Mouse (Mus musculus) intestine, postnatal 0 days (tissue): ENCODE results near the gene Grik4. TPM values are rescaled to one million over a fixed set of nuclear protein-coding genes. Genes with fewer than 3 reads are reported as not detected.

Source experiments
- ATAC-seq: fragments of 200-750 bp; cut with Nextera tagmentation; 2 replicates; pipeline ENCODE4 v1.8.0; 2017; ENCODE audit warnings: mild to moderate bottlenecking, moderate TSS enrichment, moderate library complexity
- H3K27ac ChIP-seq: fragments of 300-500 bp; sonication (generic); 2 replicates; pipeline ENCODE4 v1.5.1; 2014; ENCODE audit warnings: mild to moderate bottlenecking, low read depth, low read length, moderate library complexity
- H3K27me3 ChIP-seq: fragments of 300-500 bp; sonication (generic); replicated peaks from 2 replicates; pipeline ENCODE4 v1.6.1; 2014; ENCODE audit warnings: low read length, mixed read lengths; ENCODE audit not compliant: control insufficient read depth, insufficient read depth
- H3K36me3 ChIP-seq: fragments of 300-500 bp; sonication (generic); 2 replicates; pipeline ENCODE4 v1.6.1; 2014; ENCODE audit warnings: mild to moderate bottlenecking, moderate library complexity; ENCODE audit not compliant: control insufficient read depth, insufficient read depth
- H3K4me1 ChIP-seq: fragments of 300-500 bp; sonication (generic); replicated peaks from 2 replicates; pipeline ENCODE4 v1.6.1; 2014; ENCODE audit warnings: antibody characterized with exemption, low read length, mixed read lengths; ENCODE audit not compliant: control insufficient read depth, insufficient read depth
- H3K4me2 ChIP-seq: fragments of 300-500 bp; sonication (generic); replicated peaks from 2 replicates; pipeline ENCODE4 v1.6.1; 2014; ENCODE audit warnings: low read depth, mild to moderate bottlenecking, moderate library complexity
- H3K4me3 ChIP-seq: fragments of 300-500 bp; sonication (generic); 2 replicates; pipeline ENCODE4 v1.5.1; 2014; ENCODE audit warnings: low read depth, low read length
- H3K9ac ChIP-seq: fragments of 300-500 bp; sonication (generic); 2 replicates; pipeline ENCODE4 v1.6.1; 2014; ENCODE audit warnings: mild to moderate bottlenecking, low read depth, low read length
- H3K9me3 ChIP-seq: fragments of 300-500 bp; sonication (generic); 2 replicates; pipeline ENCODE4 v1.6.1; 2016; ENCODE audit warnings: mixed run types; ENCODE audit not compliant: control insufficient read depth
- CTCF ChIP-seq: sonication (generic); IDR thresholded peaks from 2 replicates; pipeline ENCODE4 v1.5.1; 2016; ENCODE audit warnings: low read depth, mild to moderate bottlenecking, control low read depth, antibody characterized with exemption, moderate library complexity
- WGBS: fragments of 180-500 bp; shearing (Covaris S2); extraction: QIAGEN DNeasy Blood & Tissue Kit; methylation state at CpG from one replicate; pipeline ENCODE4 v1.1.7; 2014; 5-methylcytosine and 5-hydroxymethylcytosine counted together
- polyA plus RNA-seq: library from polyadenylated mRNA; unstranded; fragments of >200 nt; fragmentation: Nextera tagmentation; extraction: Ambion mirVana; gene quantifications from 2 replicates; pipeline ENCODE4 v1.2.1, GENCODE M21; 2015

The Grik4 gene
- polyA plus RNA-seq, 1 experiment from 2014 or later: 0.68 TPM

DNA sequence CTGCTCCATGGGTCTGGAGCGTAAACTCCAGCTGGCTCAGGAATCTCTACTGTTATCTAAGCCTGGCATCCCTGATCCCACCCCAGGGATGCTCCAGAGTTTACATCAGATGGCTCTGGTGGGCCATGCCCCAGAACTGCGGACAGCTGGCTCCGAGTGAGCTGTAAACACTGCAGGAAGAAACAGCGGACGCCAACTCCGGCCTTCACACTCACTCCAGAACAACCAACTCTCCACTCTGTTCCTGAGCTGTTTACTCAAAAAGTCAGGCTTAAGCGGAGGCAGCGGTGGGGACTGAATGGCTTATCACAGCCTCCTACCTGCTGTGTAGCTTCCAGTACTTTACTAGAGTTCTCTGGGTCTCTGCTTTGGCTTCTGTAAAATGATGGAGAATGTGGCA is 150.7 kb downstream of the Grik4 start:
- 69% methylated on average over 8 of the region's 8 CpGs for WGBS
- TF ChIP-seq CTCF: no peak
- no peak overlapping the region for H3K4me2 ChIP-seq
- no peaks in the 10 kb centered on the region for H3K27me3 ChIP-seq
- no peak overlapping the region for H3K27ac ChIP-seq
- H3K9ac ChIP-seq: no peak overlapping the region
- ATAC-seq: no peak
- H3K4me1 ChIP-seq: peaks cover 8% of the 10 kb centered on the region; the same call in 1 of the 2 replicates
- no peaks in the 10 kb centered on the region for H3K36me3 ChIP-seq
- no peaks in the 10 kb centered on the region for H3K9me3 ChIP-seq
- no peak overlapping the region for H3K4me3 ChIP-seq

DNA sequence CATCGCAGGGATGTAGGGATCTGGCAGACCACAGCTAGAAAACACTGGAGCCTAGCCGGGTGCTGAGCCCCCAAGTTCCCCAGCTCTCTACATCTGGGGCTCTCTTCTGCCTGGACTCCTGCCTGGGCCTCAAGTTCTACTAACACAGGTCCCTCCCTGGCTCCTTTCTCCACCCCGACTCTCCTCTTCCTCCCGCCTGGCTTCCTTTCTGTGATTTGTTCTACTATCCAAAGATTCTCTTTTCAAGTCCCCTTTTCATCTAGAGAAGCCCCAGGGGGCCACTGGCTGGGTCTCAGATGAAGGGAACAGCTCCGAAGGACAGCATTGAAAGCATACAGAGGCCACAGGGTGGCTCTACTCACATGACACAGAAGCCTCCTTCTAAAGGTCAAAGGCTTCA is 151.9 kb downstream of the Grik4 start:
- no peak for TF ChIP-seq CTCF
- Histone ChIP-seq H3K4me1 (peaks cover 2% of the 10 kb centered on the region; the same call in 1 of the 2 replicates), H3K9me3 (no peaks in the 10 kb centered on the region), H3K4me2 (no peak overlapping the region), H3K36me3 (no peaks in the 10 kb centered on the region), H3K4me3 (no peak overlapping the region), H3K27ac (no peak overlapping the region), H3K9ac (no peak overlapping the region), H3K27me3 (no peaks in the 10 kb centered on the region)
- no peak for ATAC-seq
- WGBS: 80% methylated on average over 5 of the region's 5 CpGs

DNA sequence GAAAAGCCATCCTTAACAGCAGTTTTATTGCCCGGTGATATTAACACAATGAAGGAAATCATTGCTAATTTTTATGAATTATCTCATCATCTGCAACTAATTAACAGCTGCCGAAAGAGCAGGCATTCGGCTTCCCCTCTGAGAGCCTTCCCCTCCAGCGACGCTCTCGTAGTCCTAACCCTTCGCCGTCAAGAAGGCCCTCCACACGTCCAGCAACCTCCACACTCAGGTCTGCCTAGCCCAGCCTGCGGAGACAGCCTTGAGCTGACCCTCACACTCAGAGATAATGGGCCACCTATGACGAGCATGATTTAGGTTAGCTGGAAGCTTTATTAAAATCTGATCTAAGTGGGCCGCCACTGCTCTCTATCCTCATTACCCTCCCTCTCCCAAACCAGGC is 152.5 kb downstream of the Grik4 start:
- Histone ChIP-seq H3K9ac (no peak overlapping the region), H3K9me3 (no peaks in the 10 kb centered on the region), H3K27me3 (no peaks in the 10 kb centered on the region), H3K4me3 (no peak overlapping the region), H3K4me2 (no peak overlapping the region), H3K36me3 (no peaks in the 10 kb centered on the region), H3K4me1 (no peaks in the 10 kb centered on the region; the same call in 1 of the 2 replicates), H3K27ac (no peak overlapping the region)
- no peak for ATAC-seq
- 89% methylated on average over 12 of the region's 12 CpGs for WGBS
- no peak for TF ChIP-seq CTCF

DNA sequence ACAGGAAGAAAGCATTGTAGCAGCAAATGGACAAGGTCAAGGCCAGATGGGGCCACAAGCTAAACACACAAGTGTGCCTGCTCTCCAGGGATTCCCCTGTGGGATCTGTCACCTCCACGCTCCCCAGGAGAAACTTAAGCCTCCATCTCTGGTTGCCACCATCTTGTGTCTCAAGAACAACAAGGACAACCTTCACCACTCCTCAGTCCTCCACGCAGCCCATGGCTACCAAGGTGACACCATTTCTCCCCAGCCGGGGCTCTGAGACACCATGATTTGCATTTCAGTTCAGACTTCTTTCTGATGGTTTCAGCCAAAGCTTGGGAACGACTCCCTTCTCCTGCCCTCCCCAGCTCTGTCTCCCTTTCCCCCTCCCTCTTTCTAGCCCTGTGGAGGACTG is 152.9 kb downstream of the Grik4 start:
- H3K4me3 ChIP-seq: no peak overlapping the region
- no peak overlapping the region for H3K9ac ChIP-seq
- H3K27ac ChIP-seq: no peak overlapping the region
- H3K36me3 ChIP-seq: no peaks in the 10 kb centered on the region
- WGBS: 89% methylated on average over 4 of the region's 4 CpGs
- no peaks in the 10 kb centered on the region for H3K9me3 ChIP-seq
- ATAC-seq: no peak
- H3K4me2 ChIP-seq: no peak overlapping the region
- no peaks in the 10 kb centered on the region for H3K27me3 ChIP-seq
- no peaks in the 10 kb centered on the region; the same call in 1 of the 2 replicates for H3K4me1 ChIP-seq
- no peak for TF ChIP-seq CTCF

DNA sequence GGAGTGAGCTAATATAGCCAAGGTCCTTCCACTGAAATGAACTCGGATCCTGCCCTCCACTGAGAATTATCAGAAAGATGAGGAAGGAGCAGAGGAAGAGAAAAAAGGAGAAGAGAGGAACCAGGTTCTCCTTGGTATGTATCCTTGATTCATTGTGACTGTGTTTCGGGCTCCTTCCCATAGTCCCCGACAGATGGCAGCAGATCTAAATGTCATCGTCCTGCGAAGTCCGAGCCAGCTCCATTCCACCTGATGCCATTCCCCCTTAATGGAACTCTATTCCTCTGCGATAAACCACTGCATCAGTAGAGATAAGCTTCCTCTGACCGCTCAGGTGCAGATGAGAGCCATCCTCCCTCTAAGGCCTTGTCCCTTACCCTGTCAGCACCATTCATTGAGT is 155.8 kb downstream of the Grik4 start:
- Histone ChIP-seq H3K27ac (no peak overlapping the region), H3K36me3 (no peaks in the 10 kb centered on the region), H3K4me2 (no peak overlapping the region), H3K4me3 (no peak overlapping the region), H3K9ac (no peak overlapping the region), H3K4me1 (no peaks in the 10 kb centered on the region; the same call in 1 of the 2 replicates), H3K9me3 (no peaks in the 10 kb centered on the region), H3K27me3 (no peaks in the 10 kb centered on the region)
- peak; percentile 86 for TF ChIP-seq CTCF
- WGBS: 27% methylated on average over 8 of the region's 8 CpGs
- no peak for ATAC-seq

DNA sequence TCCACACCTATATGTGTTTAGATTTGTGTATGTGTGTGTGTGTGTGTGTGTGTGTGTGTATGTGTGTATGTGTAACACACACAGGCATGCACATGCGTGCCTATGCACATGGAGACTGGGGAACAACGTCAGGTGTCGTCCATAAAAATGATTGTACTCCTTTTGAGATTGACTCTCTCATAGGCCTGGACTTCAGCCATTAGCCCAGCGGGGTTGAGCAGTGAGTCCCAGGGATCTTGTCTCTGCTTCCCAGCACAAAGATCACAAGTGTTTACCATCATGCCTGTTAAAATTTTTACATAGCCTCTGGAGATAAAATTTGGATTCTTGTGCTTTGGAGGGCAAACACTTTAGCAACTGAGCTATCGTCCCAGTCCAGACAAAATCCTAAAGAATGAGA is 157.4 kb downstream of the Grik4 start:
- 82% methylated on average over 5 of the region's 5 CpGs for WGBS
- Histone ChIP-seq H3K4me3 (no peak overlapping the region), H3K27ac (no peak overlapping the region), H3K4me1 (no peaks in the 10 kb centered on the region), H3K9ac (no peak overlapping the region), H3K9me3 (no peaks in the 10 kb centered on the region), H3K27me3 (no peaks in the 10 kb centered on the region), H3K4me2 (no peak overlapping the region), H3K36me3 (no peaks in the 10 kb centered on the region)
- no peak for ATAC-seq
- no peak for TF ChIP-seq CTCF

DNA sequence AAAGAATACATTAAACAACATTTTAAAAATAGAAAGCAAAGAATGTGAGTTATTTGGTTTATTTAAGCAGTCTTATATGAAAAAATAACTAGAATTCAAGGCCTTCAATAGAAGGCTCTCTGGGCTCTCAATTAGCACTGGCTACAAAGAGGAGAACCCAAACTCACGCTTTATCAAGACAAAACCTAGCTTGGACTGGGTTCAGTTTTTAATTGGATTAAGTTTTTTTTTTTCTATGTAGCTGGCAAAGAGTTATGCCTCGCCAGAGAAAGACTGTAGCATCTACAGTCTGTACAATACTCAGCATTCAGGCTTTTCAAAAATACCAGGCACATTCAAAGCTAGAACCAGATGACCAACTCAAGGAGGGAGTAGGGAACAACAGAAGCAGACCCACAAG is 158.0 kb downstream of the Grik4 start:
- H3K4me1 ChIP-seq: no peaks in the 10 kb centered on the region
- 84% methylated on average over 2 of the region's 2 CpGs for WGBS
- no peak overlapping the region for H3K4me3 ChIP-seq
- H3K27ac ChIP-seq: no peak overlapping the region
- no peaks in the 10 kb centered on the region for H3K9me3 ChIP-seq
- no peak for ATAC-seq
- H3K36me3 ChIP-seq: no peaks in the 10 kb centered on the region
- H3K4me2 ChIP-seq: no peak overlapping the region
- no peak overlapping the region for H3K9ac ChIP-seq
- TF ChIP-seq CTCF: no peak
- H3K27me3 ChIP-seq: no peaks in the 10 kb centered on the region
